Mouse (Mus musculus) CH12.LX (cell line): ENCODE results near the gene Tet3. TPM values are rescaled to one million over a fixed set of nuclear protein-coding genes. Genes with fewer than 3 reads are reported as not detected.

Experiments used
- DNase-seq: peaks from one replicate; pipeline ENCODE4 v3.0.0-alpha.2; 2013; ENCODE audit errors: extremely low read depth
- H3K27ac ChIP-seq: 2 replicates; pipeline ENCODE4 v1.5.1; 2012; ENCODE audit warnings: low read depth, mild to moderate bottlenecking, control low read depth, moderate library complexity; ENCODE audit not compliant: insufficient read depth
- H3K27me3 ChIP-seq: replicated peaks from 2 replicates; pipeline ENCODE3; 2012; ENCODE audit warnings: inconsistent platforms
- H3K36me3 ChIP-seq, 2 experiments: replicated peaks in 1 of 2; 2 replicates each; pipeline versions ENCODE3 to v1.6.1; 2012; ENCODE audit warnings: inconsistent platforms in 1 of 2, low read length in 1 of 2, mild to moderate bottlenecking in 1 of 2, mixed read lengths in 1 of 2, moderate library complexity in 1 of 2; ENCODE audit not compliant: control insufficient read depth in 1 of 2, insufficient read depth in 1 of 2
- H3K4me1 ChIP-seq, 2 experiments: 2 replicates each; pipeline ENCODE4 v1.6.1; 2012; ENCODE audit warnings: inconsistent platforms in 1 of 2, moderate library complexity in 1 of 2; ENCODE audit not compliant: insufficient read depth in 2 of 2, control insufficient read depth in 1 of 2
- H3K4me2 ChIP-seq: 2 replicates; pipeline ENCODE4 v1.6.1; 2012; ENCODE audit warnings: low read depth, mild to moderate bottlenecking, control low read depth; ENCODE audit not compliant: poor library complexity, insufficient read depth, severe bottlenecking
- H3K4me3 ChIP-seq, 3 experiments: fragments of 150-350 bp in 1 of 3; sonication (generic) in 1 of 3; replicated peaks in 1 of 3; 2 replicates each; pipeline versions ENCODE3 to v1.5.1; 2011 to 2012; ENCODE audit warnings: low read depth in 2 of 3, low read length in 2 of 3, mild to moderate bottlenecking in 2 of 3, moderate library complexity in 2 of 3, control low read depth in 1 of 3, improper control_type of control experiment in 1 of 3, inconsistent platforms in 1 of 3, mixed read lengths in 1 of 3; ENCODE audit not compliant: poor library complexity in 1 of 3
- H3K79me2 ChIP-seq: replicated peaks from 2 replicates; pipeline ENCODE4 v1.6.1; 2012; ENCODE audit warnings: mild to moderate bottlenecking, moderate library complexity; ENCODE audit not compliant: control insufficient read depth, poor library complexity, insufficient read depth, severe bottlenecking; ENCODE audit errors: extremely low read depth
- H3K9ac ChIP-seq: 2 replicates; pipeline ENCODE4 v1.6.1; 2012; ENCODE audit warnings: low read depth, mild to moderate bottlenecking, control low read depth, moderate library complexity; ENCODE audit not compliant: insufficient read depth
- H3K9me3 ChIP-seq: replicated peaks from 2 replicates; pipeline ENCODE3; 2012; ENCODE audit warnings: low read length, inconsistent platforms, mixed read lengths
- CHD1 ChIP-seq: IDR thresholded peaks from 2 replicates; pipeline ENCODE4 v1.6.1; 2012; ENCODE audit warnings: low read depth, low read length, improper control_type of control experiment, inconsistent platforms
- E2F4 ChIP-seq: IDR thresholded peaks from 2 replicates; pipeline ENCODE4 v1.6.1; 2011; ENCODE audit warnings: low read depth, low read length, improper control_type of control experiment; ENCODE audit not compliant: insufficient replicate concordance
- ELF1 ChIP-seq: IDR thresholded peaks from 2 replicates; pipeline ENCODE4 v1.6.1; 2014; ENCODE audit warnings: low read depth, mild to moderate bottlenecking, inconsistent platforms, low read length, improper control_type of control experiment
- IRF4 ChIP-seq: IDR thresholded peaks from 2 replicates; pipeline ENCODE4 v1.6.1; 2014; ENCODE audit warnings: low read depth, mild to moderate bottlenecking, inconsistent platforms, low read length, improper control_type of control experiment
- JUN ChIP-seq: IDR thresholded peaks from 2 replicates; pipeline ENCODE4 v1.6.1; 2011; ENCODE audit warnings: low read depth, mild to moderate bottlenecking, low read length, improper control_type of control experiment, moderate library complexity; ENCODE audit not compliant: insufficient read depth
- JUND ChIP-seq: conservative IDR thresholded peaks from 2 replicates; pipeline ENCODE4 v1.6.1; 2011; ENCODE audit warnings: low read depth, low read length, improper control_type of control experiment
- MAFK ChIP-seq: IDR thresholded peaks from 2 replicates; pipeline ENCODE4 v1.6.1; 2011; ENCODE audit warnings: low read length, improper control_type of control experiment; ENCODE audit not compliant: insufficient replicate concordance
- MYC ChIP-seq: IDR thresholded peaks from 2 replicates; pipeline ENCODE4 v1.6.1; 2011; ENCODE audit warnings: low read depth, mild to moderate bottlenecking, improper control_type of control experiment, low read length
- NELFE ChIP-seq: IDR thresholded peaks from 2 replicates; pipeline ENCODE4 v1.6.1; 2011; ENCODE audit warnings: low read depth, low read length, improper control_type of control experiment
- PAX5 ChIP-seq: IDR thresholded peaks from 2 replicates; pipeline ENCODE4 v1.6.1; 2012; ENCODE audit warnings: low read length, inconsistent platforms, mixed read lengths
- POLR2AphosphoS2 ChIP-seq: IDR thresholded peaks from 2 replicates; pipeline ENCODE4 v1.6.1; 2011; ENCODE audit warnings: low read depth, low read length, improper control_type of control experiment
- RAD21 ChIP-seq: IDR thresholded peaks from 2 replicates; pipeline ENCODE4 v1.6.1; 2011; ENCODE audit warnings: low read depth, mild to moderate bottlenecking, low read length, improper control_type of control experiment, moderate library complexity
- SIN3A ChIP-seq: IDR thresholded peaks from 2 replicates; pipeline ENCODE4 v1.6.1; 2012; ENCODE audit warnings: low read length, improper control_type of control experiment, inconsistent platforms
- SMC3 ChIP-seq: IDR thresholded peaks from 2 replicates; pipeline ENCODE4 v1.6.1; 2011; ENCODE audit warnings: low read depth, low read length, improper control_type of control experiment
- TBP ChIP-seq: conservative IDR thresholded peaks from 2 replicates; pipeline ENCODE4 v1.6.1; 2011; ENCODE audit warnings: low read depth, low read length, improper control_type of control experiment
- TCF12 ChIP-seq: IDR thresholded peaks from 2 replicates; pipeline ENCODE4 v1.6.1; 2014; ENCODE audit warnings: low read depth, mild to moderate bottlenecking, inconsistent platforms, low read length, improper control_type of control experiment
- UBTF ChIP-seq: IDR thresholded peaks from 2 replicates; pipeline ENCODE4 v1.6.1; 2012; ENCODE audit warnings: low read depth, mild to moderate bottlenecking, inconsistent platforms, low read length, improper control_type of control experiment, moderate library complexity
- USF1 ChIP-seq: IDR thresholded peaks from 2 replicates; pipeline ENCODE4 v1.6.1; 2014; ENCODE audit warnings: low read depth, mild to moderate bottlenecking, inconsistent platforms, low read length, improper control_type of control experiment
- USF2 ChIP-seq: conservative IDR thresholded peaks from 2 replicates; pipeline ENCODE4 v1.6.1; 2011; ENCODE audit warnings: low read depth, low read length, improper control_type of control experiment
- ZKSCAN1 ChIP-seq: IDR thresholded peaks from 2 replicates; pipeline ENCODE4 v1.6.1; 2012; ENCODE audit warnings: low read depth, inconsistent platforms, low read length, improper control_type of control experiment, borderline replicate concordance
- ZMIZ1 ChIP-seq: IDR thresholded peaks from 2 replicates; pipeline ENCODE4 v1.6.1; 2012; ENCODE audit warnings: low read depth, mild to moderate bottlenecking, inconsistent platforms, low read length, improper control_type of control experiment
- dilution Hi-C: fragments of 300-500 bp; cut with MboI; formaldehyde crosslinking; loops from 2 replicates; pipeline ENCODE4 v1.14.3; 2020; ENCODE audit warnings: low sequenced_read_pairs; ENCODE audit not compliant: extremely low pct_unique_long_range_greater_than_20kb, extremely low pct_ligation_motif_present
- in situ Hi-C: fragments of 300-500 bp; cut with MboI; formaldehyde crosslinking; loops from 3 replicates; pipeline ENCODE4 v1.14.3; 2019; ENCODE audit warnings: low sequenced_read_pairs, low pct_ligation_motif_present, low pct_unique_long_range_greater_than_20kb, mixed read lengths
- polyA plus RNA-seq: library from polyadenylated mRNA; unstranded; fragments of >175 nt; gene quantifications from 2 replicates; pipeline ENCODE4 v1.2.1, GENCODE M21; 2012; ENCODE audit warnings: low read depth; ENCODE audit not compliant: insufficient read length
- total RNA-seq, 2 experiments: library from RNA; depleted of rRNA; stranded (reverse); fragments of 300-350 nt in 1 of 2; fragments of >200 nt in 1 of 2; gene quantifications; 2 replicates each; pipeline ENCODE4 v1.2.3; 2012 to 2014

Tet3 gene
- total and polyA plus RNA-seq, 3 experiments: 3.2 to 10.0 (median 8.2) TPM

DNA sequence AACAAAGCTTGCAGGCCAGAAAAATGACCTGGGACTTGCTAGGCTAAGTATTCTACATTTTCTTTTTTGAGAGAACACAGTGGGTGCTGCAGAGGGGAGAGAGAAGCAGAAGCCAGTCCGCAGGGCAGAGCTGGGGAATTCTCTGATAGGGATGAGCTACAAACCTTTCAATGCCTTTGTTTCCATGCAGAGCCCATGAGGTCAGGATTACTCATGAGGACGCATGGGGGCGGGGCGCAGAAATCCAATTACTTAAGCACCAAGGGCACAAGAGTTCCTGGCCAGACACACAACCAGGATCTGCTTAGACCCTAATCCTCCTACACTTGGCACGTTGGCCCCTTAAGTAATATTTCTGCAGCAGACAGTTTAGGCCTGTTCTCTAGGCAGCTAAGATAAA lies 23.7 kb downstream of the Tet3 start:
- Histone ChIP-seq H3K4me3 (no peak overlapping the region), H3K9ac (no peak overlapping the region), H3K4me1 (peaks cover 6 to 85% of the 10 kb centered on the region in 2 experiments), H3K27ac (no peak overlapping the region), H3K36me3 (peaks cover 7 to 74% of the 10 kb centered on the region in 2 experiments), H3K79me2 (peaks cover 4% of the 10 kb centered on the region; the same call in 1 of the 2 replicates), H3K9me3 (no peaks in the 10 kb centered on the region), H3K27me3 (no peaks in the 10 kb centered on the region), H3K4me2 (no peak overlapping the region)
- DNase-seq: no peak
- TF ChIP-seq NELFE: no peak
- in situ Hi-C loops (no loop called here), dilution Hi-C loops (no loop called here)

DNA sequence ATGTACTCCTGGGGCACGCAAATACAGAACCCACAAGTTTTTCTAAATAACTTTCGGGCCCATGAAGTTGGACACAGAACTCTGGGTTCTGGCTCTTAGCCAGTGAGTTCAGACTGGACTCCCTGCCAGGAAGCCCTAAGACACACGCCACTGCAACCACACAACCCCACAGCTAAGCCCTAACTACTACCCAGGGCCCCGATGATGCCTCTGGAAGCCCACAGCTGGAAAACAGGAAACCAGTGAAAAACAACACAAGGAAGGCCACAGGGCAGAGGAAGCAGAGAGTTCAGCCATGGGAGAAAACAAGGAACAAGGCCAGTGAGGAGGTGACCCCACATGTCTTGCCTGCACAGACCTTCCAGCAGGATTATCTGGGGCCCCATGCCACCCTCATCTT lies 25.3 kb downstream of the Tet3 start:
- Histone ChIP-seq H3K9ac (no peak overlapping the region), H3K27me3 (no peaks in the 10 kb centered on the region), H3K4me1 (peaks cover under 1 to 81% of the 10 kb centered on the region in 2 experiments; a peak in 2 of 4 replicates), H3K4me2 (no peak overlapping the region), H3K27ac (no peak overlapping the region), H3K36me3 (peaks cover 5 to 73% of the 10 kb centered on the region in 2 experiments), H3K79me2 (peaks cover 8% of the 10 kb centered on the region; the same call in 1 of the 2 replicates), H3K9me3 (no peaks in the 10 kb centered on the region), H3K4me3 (no peak overlapping the region)
- TF ChIP-seq USF2: no peak
- no peak for TF ChIP-seq UBTF
- TF ChIP-seq SMC3: no peak
- TF ChIP-seq E2F4: no peak
- TF ChIP-seq USF1: no peak
- no peak for TF ChIP-seq TBP
- no peak for TF ChIP-seq JUND
- no peak for TF ChIP-seq ZMIZ1
- TF ChIP-seq ZKSCAN1: no peak
- TF ChIP-seq POLR2AphosphoS2: no peak
- TF ChIP-seq JUN: no peak
- TF ChIP-seq TCF12: no peak
- no peak for TF ChIP-seq MYC
- TF ChIP-seq CHD1: no peak
- no peak for TF ChIP-seq ELF1
- TF ChIP-seq RAD21: no peak
- TF ChIP-seq MAFK: no peak
- TF ChIP-seq PAX5: no peak
- TF ChIP-seq IRF4: no peak
- TF ChIP-seq SIN3A: no peak
- dilution Hi-C loops: no loop called here
- no peak for DNase-seq
- in situ Hi-C loops: no loop called here
